Mouse (Mus musculus): ENCODE results near the gene Csdc2.

DNA sequence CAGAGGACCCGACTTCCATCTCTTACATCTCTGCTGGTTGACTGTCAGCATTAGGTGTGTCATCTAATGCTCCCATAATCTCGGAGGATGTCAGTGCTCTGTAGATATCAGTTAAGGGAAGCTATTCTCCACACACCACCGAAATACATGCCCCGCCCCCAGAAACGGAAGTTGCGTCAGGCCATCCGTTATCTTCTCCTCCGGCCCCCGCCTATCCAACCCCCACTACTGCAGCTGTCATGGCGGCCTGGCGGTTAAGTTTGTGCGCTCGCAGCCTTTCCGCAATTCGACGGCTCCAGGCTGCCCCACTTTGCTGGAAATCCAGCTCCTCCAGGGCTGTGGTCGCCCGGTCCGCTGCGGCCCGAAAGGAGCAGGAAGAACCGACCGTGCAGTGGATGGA, 43.8 kb downstream of the Csdc2 start, which contains the start of gene 1700029P11Rik:
- TF ChIP-seq CTCF (IDR thresholded peaks at IDR 0.05; ENCODE audit: borderline replicate concordance, control insufficient read depth, extremely low read depth, insufficient read depth, low read length, poor library complexity) (no peak), POLR2A (IDR thresholded peaks at IDR 0.05; ENCODE audit: control insufficient read depth, extremely low read depth, insufficient read depth, low read length, poor library complexity) (no peak)
